Mouse (Mus musculus): ENCODE data around the gene Lingo1. TPM values are rescaled to one million over a fixed set of nuclear protein-coding genes. Genes with fewer than 3 reads are reported as not detected.

Lingo1 gene
- total RNA-seq, 2 experiments from 2014 or later, result 1.4 TPM

GRCm38 (mm10) chr9:56572534-56573479 lies 223.5 kb downstream of the Lingo1 start:
- no peak for DNase-seq
- intact Hi-C loops (cut with DNase I), result loop anchor here (5.0 kb wide), 1 partner anchor 456 kb away; no protein-coding TSS in a partner anchor

Other genes starting within 250 kb of the Lingo1 start
- gene Odf3l1, start 68.2 kb upstream of the Lingo1 start, total RNA-seq (2021), result not detected
- 10 to 100 TPM; 26.1 to 28.4 TPM for gene Cspg4, start 68.6 kb upstream of the Lingo1 start, total RNA-seq (2021)
- 10 to 100 TPM in 1 of 2 experiments, 1 to 10 TPM in 1; 9.9 to 11.7 TPM for gene Snx33, start 131.9 kb upstream of the Lingo1 start, total RNA-seq (2021)
- 10 to 100 TPM; 45.6 to 46.6 TPM for gene Imp3, start 141.0 kb upstream of the Lingo1 start, total RNA-seq (2021)
- gene Snupn, start 154.4 kb upstream of the Lingo1 start, total RNA-seq (2021), result 1 to 10 TPM; 8.9 to 9.9 TPM
- gene Ptpn9, start 198.5 kb upstream of the Lingo1 start, total RNA-seq (2021), result 10 to 100 TPM; 13.5 to 16.3 TPM